Mouse (Mus musculus): ENCODE data around the gene Arl3. TPM values are rescaled to one million over a fixed set of nuclear protein-coding genes. Genes with fewer than 3 reads are reported as not detected.

Gene Arl3
- polyA plus RNA-seq, 1 experiment: 1.5 TPM

- H3K4me1 ChIP-seq (ENCODE audit: control insufficient read depth): peaks cover 37% of the 10 kb centered on the region
- H3K9me3 ChIP-seq (ENCODE audit: control insufficient read depth, low read length): no peaks in the 10 kb centered on the region
- H3K4me3 ChIP-seq (replicated peaks): no peak overlapping the region
- TF ChIP-seq TAL1 (IDR thresholded peaks at IDR 0.05; ENCODE audit: low read length) (no peak), GATA1 (IDR thresholded peaks at IDR 0.05; ENCODE audit: low read length) (no peak)
- peaks cover 5% of the 10 kb centered on the region; the same call in 1 of the 2 replicates for H3K27me3 ChIP-seq (ENCODE audit: control insufficient read depth)
- H3K36me3 ChIP-seq (ENCODE audit: control insufficient read depth): peaks cover 49% of the 10 kb centered on the region
Observed at GRCm38 (mm10) chr19:46516667-46517528, 56.1 kb downstream of the Arl3 start.

DNA sequence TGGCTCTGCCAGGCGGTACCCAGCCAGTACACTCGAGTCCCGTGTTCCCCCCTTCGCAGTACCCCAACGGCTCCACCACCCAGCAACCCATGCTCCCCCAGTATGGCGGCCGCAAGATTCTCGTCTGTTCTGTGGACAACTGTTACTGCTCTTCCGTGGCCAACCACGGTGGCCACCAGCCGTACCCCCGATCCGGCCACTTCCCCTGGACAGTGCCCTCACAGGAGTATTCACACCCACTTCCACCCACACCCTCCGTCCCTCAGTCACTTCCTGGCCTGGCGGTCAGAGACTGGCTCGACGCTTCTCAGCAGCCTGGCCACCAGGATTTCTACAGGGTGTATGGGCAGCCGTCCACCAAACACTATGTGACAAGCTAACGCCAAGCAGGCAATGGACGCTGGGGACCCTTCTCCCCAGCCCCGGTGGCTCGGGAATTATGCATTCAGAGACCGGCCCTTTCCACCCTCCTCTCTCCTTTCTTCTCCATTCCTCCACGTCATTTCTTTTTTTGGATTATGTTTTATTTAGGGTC, 57.6 kb downstream of the Arl3 start:
- H3K9me3 ChIP-seq (ENCODE audit: control insufficient read depth, low read length): no peaks in the 10 kb centered on the region
- TF ChIP-seq GATA1 (IDR thresholded peaks at IDR 0.05; ENCODE audit: low read length) (no peak), TAL1 (IDR thresholded peaks at IDR 0.05; ENCODE audit: low read length) (no peak)
- H3K36me3 ChIP-seq (ENCODE audit: control insufficient read depth): peaks cover 62% of the 10 kb centered on the region
- no peak overlapping the region for H3K4me3 ChIP-seq (replicated peaks)
- no peaks in the 10 kb centered on the region for H3K27me3 ChIP-seq (ENCODE audit: control insufficient read depth)
- H3K4me1 ChIP-seq (ENCODE audit: control insufficient read depth): peaks cover 41% of the 10 kb centered on the region

GRCm38 (mm10) chr19:46514387-46514786, 58.6 kb downstream of the Arl3 start:
- peaks cover 72% of the 10 kb centered on the region for H3K36me3 ChIP-seq (ENCODE audit: control insufficient read depth)
- H3K27me3 ChIP-seq (ENCODE audit: control insufficient read depth): no peaks in the 10 kb centered on the region
- H3K9me3 ChIP-seq (ENCODE audit: control insufficient read depth, low read length): no peaks in the 10 kb centered on the region
- H3K4me3 ChIP-seq (replicated peaks): no peak overlapping the region
- peaks cover 49% of the 10 kb centered on the region for H3K4me1 ChIP-seq (ENCODE audit: control insufficient read depth)
- TF ChIP-seq TAL1 (IDR thresholded peaks at IDR 0.05; ENCODE audit: low read length): no peak
- TF ChIP-seq GATA1 (IDR thresholded peaks at IDR 0.05; ENCODE audit: low read length): no peak

- Histone ChIP-seq H3K36me3 (ENCODE audit: control insufficient read depth) (peaks cover 94% of the 10 kb centered on the region), H3K9me3 (ENCODE audit: control insufficient read depth, low read length) (no peaks in the 10 kb centered on the region), H3K27me3 (ENCODE audit: control insufficient read depth) (no peaks in the 10 kb centered on the region), H3K4me1 (ENCODE audit: control insufficient read depth) (peaks cover 59% of the 10 kb centered on the region), H3K4me3 (replicated peaks) (no peak overlapping the region)
- TF ChIP-seq TAL1 (IDR thresholded peaks at IDR 0.05; ENCODE audit: low read length): no peak
- no peak for TF ChIP-seq GATA1 (IDR thresholded peaks at IDR 0.05; ENCODE audit: low read length)
Observed at GRCm38 (mm10) chr19:46511263-46511662, 61.7 kb downstream of the Arl3 start.

DNA sequence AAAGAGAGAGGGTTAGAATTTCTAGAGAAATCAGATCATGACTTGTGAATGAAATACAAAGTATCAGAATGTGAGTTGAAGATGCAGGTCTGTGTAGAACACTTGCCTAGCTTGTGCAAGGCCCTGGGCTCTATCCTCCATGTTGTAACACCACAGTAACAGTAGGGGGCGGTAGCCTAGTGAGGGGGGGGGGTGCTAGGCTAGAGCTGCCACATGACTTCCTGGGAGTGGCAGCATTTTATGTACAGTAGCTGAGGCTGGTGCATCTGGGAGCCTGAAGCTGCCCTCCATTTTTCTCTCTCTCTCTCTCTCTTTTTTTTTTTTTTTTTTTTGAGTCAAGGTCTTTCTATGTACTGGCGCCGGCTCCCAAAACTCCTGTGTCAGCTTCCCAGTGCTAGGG, 62.2 kb downstream of the Arl3 start:
- Histone ChIP-seq H3K4me3 (replicated peaks) (no peak overlapping the region), H3K4me1 (ENCODE audit: control insufficient read depth) (peaks cover 63% of the 10 kb centered on the region), H3K27me3 (ENCODE audit: control insufficient read depth) (no peaks in the 10 kb centered on the region), H3K36me3 (ENCODE audit: control insufficient read depth) (peaks cover 96% of the 10 kb centered on the region), H3K9me3 (ENCODE audit: control insufficient read depth, low read length) (no peaks in the 10 kb centered on the region)
- TF ChIP-seq TAL1 (IDR thresholded peaks at IDR 0.05; ENCODE audit: low read length) (no peak), GATA1 (IDR thresholded peaks at IDR 0.05; ENCODE audit: low read length) (no peak)

DNA sequence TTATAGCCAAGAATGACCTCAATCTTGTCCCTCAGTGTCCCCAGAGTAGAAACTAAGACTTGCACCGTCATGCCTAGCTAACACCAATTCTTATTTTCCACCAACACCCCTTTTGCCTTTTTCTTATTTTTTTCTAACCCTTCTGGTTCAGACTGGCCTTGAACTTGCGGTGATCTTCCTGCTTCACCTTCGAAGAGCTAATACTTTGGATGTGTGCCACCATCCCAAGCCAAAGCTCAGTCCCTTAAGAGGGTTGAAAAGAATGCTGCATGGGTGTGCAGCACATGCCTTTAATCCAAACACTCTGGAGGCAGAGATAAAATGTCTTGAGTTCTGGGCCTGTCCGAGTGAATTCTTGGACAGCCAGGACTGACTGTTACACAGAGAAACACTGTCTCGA, 62.6 kb downstream of the Arl3 start:
- no peak for TF ChIP-seq GATA1 (IDR thresholded peaks at IDR 0.05; ENCODE audit: low read length)
- TF ChIP-seq TAL1 (IDR thresholded peaks at IDR 0.05; ENCODE audit: low read length): no peak
- Histone ChIP-seq H3K4me3 (replicated peaks) (no peak overlapping the region), H3K9me3 (ENCODE audit: control insufficient read depth, low read length) (no peaks in the 10 kb centered on the region), H3K27me3 (ENCODE audit: control insufficient read depth) (no peaks in the 10 kb centered on the region), H3K36me3 (ENCODE audit: control insufficient read depth) (peaks cover 96% of the 10 kb centered on the region), H3K4me1 (ENCODE audit: control insufficient read depth) (peaks cover 67% of the 10 kb centered on the region)

DNA sequence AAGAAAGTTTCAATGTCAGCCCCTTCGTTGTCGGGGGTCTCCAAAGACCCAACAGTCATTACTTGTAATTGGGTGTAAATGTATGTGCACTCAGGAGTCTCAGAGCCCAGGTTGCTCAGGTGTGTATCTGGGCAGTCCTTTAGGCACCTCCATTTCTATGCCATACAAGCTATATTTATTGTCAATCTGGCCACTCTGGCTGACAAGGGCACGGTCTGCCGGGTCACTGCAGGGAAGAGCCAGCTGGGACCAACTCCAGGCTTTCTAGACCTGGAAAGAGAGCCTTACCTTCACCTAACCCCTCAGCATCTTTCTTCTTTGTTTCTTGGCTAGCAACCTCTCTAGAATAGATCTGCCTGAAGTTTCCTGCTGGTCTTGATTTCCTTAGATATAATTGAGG, 63.3 kb downstream of the Arl3 start:
- no peak for TF ChIP-seq GATA1 (IDR thresholded peaks at IDR 0.05; ENCODE audit: low read length)
- TF ChIP-seq TAL1 (IDR thresholded peaks at IDR 0.05; ENCODE audit: low read length): no peak
- H3K9me3 ChIP-seq (ENCODE audit: control insufficient read depth, low read length): no peaks in the 10 kb centered on the region
- peaks cover 93% of the 10 kb centered on the region for H3K36me3 ChIP-seq (ENCODE audit: control insufficient read depth)
- H3K4me1 ChIP-seq (ENCODE audit: control insufficient read depth): peaks cover 70% of the 10 kb centered on the region
- H3K4me3 ChIP-seq (replicated peaks): no peak overlapping the region
- no peaks in the 10 kb centered on the region for H3K27me3 ChIP-seq (ENCODE audit: control insufficient read depth)

GRCm38 (mm10) chr19:46509202-46509601, 63.8 kb downstream of the Arl3 start:
- Histone ChIP-seq H3K4me1 (ENCODE audit: control insufficient read depth) (peaks cover 71% of the 10 kb centered on the region), H3K27me3 (ENCODE audit: control insufficient read depth) (no peaks in the 10 kb centered on the region), H3K9me3 (ENCODE audit: control insufficient read depth, low read length) (no peaks in the 10 kb centered on the region), H3K36me3 (ENCODE audit: control insufficient read depth) (peaks cover 88% of the 10 kb centered on the region), H3K4me3 (replicated peaks) (no peak overlapping the region)
- TF ChIP-seq TAL1 (IDR thresholded peaks at IDR 0.05; ENCODE audit: low read length) (no peak), GATA1 (IDR thresholded peaks at IDR 0.05; ENCODE audit: low read length) (no peak)

DNA sequence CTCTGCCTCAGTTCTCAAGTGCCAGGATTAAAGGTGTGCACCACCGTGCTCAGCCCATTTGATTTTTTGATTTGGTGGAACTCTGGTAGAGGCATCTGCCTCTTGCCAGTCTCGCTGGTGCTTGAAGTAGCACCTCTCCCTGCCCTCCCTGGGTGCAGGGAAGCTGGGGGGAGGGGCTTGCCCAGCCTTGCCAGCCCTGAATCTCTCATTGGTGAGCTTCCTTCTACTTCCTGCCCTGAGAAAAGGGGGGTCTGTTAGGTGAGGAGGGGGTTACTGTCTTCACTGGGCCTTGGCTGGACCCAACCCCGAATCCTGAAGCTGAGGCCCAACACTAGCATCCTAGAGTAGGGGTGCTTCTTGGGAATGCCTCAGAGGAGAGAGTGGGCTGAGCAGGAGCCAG, 64.3 kb downstream of the Arl3 start:
- no peak overlapping the region for H3K4me3 ChIP-seq (replicated peaks)
- peaks cover 83% of the 10 kb centered on the region for H3K36me3 ChIP-seq (ENCODE audit: control insufficient read depth)

More for the DNA sequence above, 64.3 kb downstream of the Arl3 start:
- no peaks in the 10 kb centered on the region for H3K9me3 ChIP-seq (ENCODE audit: control insufficient read depth, low read length)
- peaks cover 73% of the 10 kb centered on the region for H3K4me1 ChIP-seq (ENCODE audit: control insufficient read depth)
- no peaks in the 10 kb centered on the region for H3K27me3 ChIP-seq (ENCODE audit: control insufficient read depth)
- TF ChIP-seq TAL1 (IDR thresholded peaks at IDR 0.05; ENCODE audit: low read length) (no peak), GATA1 (IDR thresholded peaks at IDR 0.05; ENCODE audit: low read length) (no peak)

Data from erythroblast, embryonic 14.5 days (primary cell).